Mouse (Mus musculus) cerebellum, adult 11 months (tissue): ENCODE measurements at regions not wholly inside any gene's neighbourhood (a gene's known extent, or its start where the extent isn't known, plus 50 kb on each side); places are given as distances from the start of the nearest gene placed in this dataset.

Experiments used
- DNase-seq: peaks from one replicate; pipeline ENCODE4 v3.0.0; 2022

- DNase-seq, result no peak
These were observed 445.9 kb upstream of the Etaa1 start for GRCm38 (mm10) chr11:18399561-18399960.

GRCm38 (mm10) chr11:18396397-18396796 lies 442.7 kb upstream of the Etaa1 start:
- no peak for DNase-seq

GRCm38 (mm10) chr11:18395631-18396030 lies 442.0 kb upstream of the Etaa1 start:
- no peak for DNase-seq

GRCm38 (mm10) chr11:18372813-18373332 lies 419.2 kb upstream of the Etaa1 start:
- no peak for DNase-seq

- no peak for DNase-seq
These were observed 417.6 kb upstream of the Etaa1 start for GRCm38 (mm10) chr11:18371304-18371703.

- no peak for DNase-seq
These were observed 417.2 kb upstream of the Etaa1 start for GRCm38 (mm10) chr11:18370861-18371260.

GRCm38 (mm10) chr11:18354866-18355265 lies 401.2 kb upstream of the Etaa1 start:
- no peak for DNase-seq

- DNase-seq, result no peak
These were observed 400.5 kb upstream of the Etaa1 start for GRCm38 (mm10) chr11:18354156-18354555.

- no peak for DNase-seq
These were observed 394.2 kb upstream of the Etaa1 start for GRCm38 (mm10) chr11:18347841-18348240.

- no peak for DNase-seq
These were observed 360.0 kb upstream of the Etaa1 start for GRCm38 (mm10) chr11:18313510-18314301.

- DNase-seq, result no peak
These were observed 342.8 kb upstream of the Etaa1 start for GRCm38 (mm10) chr11:18296194-18297125.

GRCm38 (mm10) chr11:18278585-18279136 lies 325.0 kb upstream of the Etaa1 start:
- DNase-seq, result no peak

GRCm38 (mm10) chr11:18272392-18272791 lies 318.7 kb upstream of the Etaa1 start:
- DNase-seq, result no peak

- no peak for DNase-seq
These were observed 312.5 kb upstream of the Etaa1 start for GRCm38 (mm10) chr11:18266161-18266560.

GRCm38 (mm10) chr11:18262901-18263300 lies 309.2 kb upstream of the Etaa1 start:
- no peak for DNase-seq

- no peak for DNase-seq
These were observed 295.6 kb upstream of the Etaa1 start for GRCm38 (mm10) chr11:18249236-18249635.

GRCm38 (mm10) chr11:18216762-18217161 lies 263.1 kb upstream of the Etaa1 start:
- DNase-seq, result no peak

- no peak for DNase-seq
These were observed 219.4 kb upstream of the Etaa1 start for GRCm38 (mm10) chr11:18173028-18173427.

- DNase-seq, result no peak
These were observed 217.6 kb upstream of the Etaa1 start for GRCm38 (mm10) chr11:18171207-18171776.

GRCm38 (mm10) chr11:18165609-18166347 lies 212.1 kb upstream of the Etaa1 start:
- DNase-seq, result no peak

GRCm38 (mm10) chr11:18164025-18164423 lies 210.3 kb upstream of the Etaa1 start:
- DNase-seq, result no peak
